Mouse (Mus musculus): Measurements from ENCODE around the gene Lrmda.

DNA sequence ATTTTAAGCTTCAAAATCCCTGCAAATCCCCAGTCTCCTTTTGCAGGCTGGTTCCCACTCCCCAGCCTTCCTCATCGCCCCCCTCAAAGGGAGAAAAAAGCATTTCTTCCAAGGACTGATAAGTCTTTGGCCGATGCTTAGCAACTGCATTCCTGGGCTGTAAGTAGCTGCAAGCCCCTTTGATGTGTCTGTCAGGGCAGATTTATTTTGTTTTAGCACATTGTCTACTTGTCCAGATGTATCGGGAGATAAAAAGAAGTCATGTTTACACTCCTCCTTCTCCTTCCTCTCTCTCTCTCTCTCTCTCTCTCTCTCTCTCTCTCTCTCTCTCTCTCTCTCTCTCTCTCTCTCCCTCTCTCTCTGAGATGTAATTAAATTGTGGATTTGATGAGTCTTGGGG lies 787.8 kb downstream of the Lrmda start:
- TF ChIP-seq CTCF (IDR thresholded peaks at IDR 0.05; ENCODE audit: borderline replicate concordance, insufficient read depth, low read length) (no peak), POLR2A (IDR thresholded peaks at IDR 0.05; ENCODE audit: low read depth, low read length) (no peak)
